In the genomic region with DNA sequence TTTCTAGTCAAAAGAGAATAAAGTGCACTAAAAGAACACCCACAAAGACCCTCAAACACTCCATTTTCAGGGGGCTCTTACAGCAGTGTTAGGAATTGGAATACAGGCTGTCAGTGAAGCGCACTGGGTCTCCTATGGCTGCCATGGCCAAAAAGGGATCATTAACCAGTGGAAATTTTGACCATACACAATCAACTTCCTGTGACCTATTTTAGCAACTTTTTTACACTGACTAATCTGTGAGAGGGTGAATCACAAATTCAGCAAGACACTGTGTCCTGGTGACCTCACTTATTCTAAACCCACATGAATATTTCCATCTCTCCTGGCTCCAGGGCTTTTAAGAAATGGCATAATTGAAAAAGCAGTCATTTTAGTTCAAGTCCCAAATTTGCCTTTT, we compare ENCODE assay signal across 20 mouse cellular contexts. TPM values are rescaled to one million over a fixed set of nuclear protein-coding genes. Genes with fewer than 3 reads are reported as not detected.
DNase-seq lines count a peak whose midpoint lies in the region; ATAC-seq and TF ChIP-seq lines count a peak whose summit lies in the region.
"Had no signal": no experiment of that assay in that cellular context is flagged by ENCODE, and none has a peak within 500 bp of the region (broad histone marks: within the 10 kb centered on the region; RNA-seq: fewer than 3 reads in every experiment).

No protein-coding gene starts in this region.

- H3K27me3 ChIP-seq in heart, adult 2 months (ENCODE audit: control insufficient read depth, insufficient read depth, low read length), result no peaks in the 10 kb centered on the region
- H3K27me3 ChIP-seq in liver, postnatal 0 days (ENCODE audit: insufficient read depth, low read length), result no peaks in the 10 kb centered on the region
- H3K27me3 ChIP-seq in midbrain, embryonic 15.5 days (replicated peaks), result no peaks in the 10 kb centered on the region
- H3K27me3 ChIP-seq: embryonic facial prominence, embryonic 12.5 days; forebrain, embryonic 12.5 days; heart, embryonic 12.5 days; hindbrain, embryonic 15.5 days had no signal

- no peak for TF ChIP-seq EP300 in heart, adult 2 months (IDR thresholded peaks at IDR 0.05; ENCODE audit: insufficient read depth, low read depth, low read length)
- no peak for TF ChIP-seq EP300 in liver, postnatal 0 days (IDR thresholded peaks at IDR 0.05; ENCODE audit: low read depth)

- peak; percentile 18 for DNase-seq in heart, adult 8-10 months (ENCODE audit: low spot score)
- DNase-seq in heart, adult 2 months, result no peak
- DNase-seq in Muller cell, postnatal 12 days (ENCODE audit: inconsistent ontology term), result peak; percentile 88
- DNase-seq in liver, postnatal 0 days, result no peak
- no peak for DNase-seq in kidney, postnatal 36 days
- DNase-seq: adrenal gland, postnatal 14 days; cerebellum, adult 11 months; cerebellum, adult 9-10 months; cerebellum, postnatal 25 days; gastrocnemius, postnatal 14 days; kidney, adult 8-10 months had no signal

- no peak for TF ChIP-seq CTCF in heart, adult 2 months (IDR thresholded peaks at IDR 0.05)
- no peak for TF ChIP-seq CTCF in liver, postnatal 0 days (IDR thresholded peaks at IDR 0.05; ENCODE audit: low read depth)

- no peak overlapping the region for H3K4me3 ChIP-seq in heart, adult 2 months
- no peak overlapping the region for H3K4me3 ChIP-seq in brown adipose tissue, adult 24 weeks (ENCODE audit: insufficient read depth, low read depth, low read length)
- no peak overlapping the region for H3K4me3 ChIP-seq in liver, postnatal 0 days (ENCODE audit: low read depth, low read length)
- no peak overlapping the region for H3K4me3 ChIP-seq in midbrain, embryonic 15.5 days
- H3K4me3 ChIP-seq: embryonic facial prominence, embryonic 12.5 days; forebrain, embryonic 12.5 days; heart, embryonic 12.5 days; hindbrain, embryonic 10.5 days; hindbrain, embryonic 15.5 days had no signal

- no peak for ATAC-seq in liver, postnatal 0 days
- ATAC-seq in midbrain, embryonic 15.5 days (replicated peaks), result no peak
- ATAC-seq: forebrain, embryonic 16.5 days; intestine, embryonic 16.5 days had no signal

- no peak overlapping the region for H3K4me2 ChIP-seq in liver, postnatal 0 days (ENCODE audit: low read depth, low read length)
- no peak overlapping the region for H3K4me2 ChIP-seq in midbrain, embryonic 15.5 days
- H3K4me2 ChIP-seq: embryonic facial prominence, embryonic 12.5 days; forebrain, embryonic 12.5 days; heart, embryonic 12.5 days; hindbrain, embryonic 15.5 days had no signal

- no peak for TF ChIP-seq POLR2A in heart, adult 2 months (IDR thresholded peaks at IDR 0.05; ENCODE audit: insufficient read depth, low read depth, low read length)

- H3K27ac ChIP-seq in heart, adult 2 months, result no peak overlapping the region
- 0 out of 2 replicates have a peak overlapping the region, but pooled peaks have one; percentile 54 for H3K27ac ChIP-seq in brown adipose tissue, adult 24 weeks (replicated peaks; ENCODE audit: low read depth, low read length)
- H3K27ac ChIP-seq in liver, postnatal 0 days (ENCODE audit: low read depth), result no peak overlapping the region
- H3K27ac ChIP-seq in midbrain, embryonic 15.5 days, result no peak overlapping the region
- H3K27ac ChIP-seq: embryonic facial prominence, embryonic 12.5 days; forebrain, embryonic 12.5 days; hindbrain, embryonic 10.5 days; hindbrain, embryonic 15.5 days had no signal

- H3K36me3 ChIP-seq in heart, adult 2 months (ENCODE audit: control insufficient read depth, insufficient read depth, low read length), result peaks cover 5% of the 10 kb centered on the region; the same call in 1 of the 2 replicates
- no peaks in the 10 kb centered on the region for H3K36me3 ChIP-seq in liver, postnatal 0 days (replicated peaks; ENCODE audit: insufficient read depth, low read length)
- H3K36me3 ChIP-seq in midbrain, embryonic 15.5 days (replicated peaks), result 0 out of 2 replicates have a peak, but pooled peaks cover 6% of the 10 kb centered on the region
- H3K36me3 ChIP-seq: embryonic facial prominence, embryonic 12.5 days; forebrain, embryonic 12.5 days had no signal

- H3K79me2 ChIP-seq in heart, adult 2 months (replicated peaks; ENCODE audit: control insufficient read depth, insufficient read depth, low read length), result no peaks in the 10 kb centered on the region

- H3K9me3 ChIP-seq in liver, postnatal 0 days (ENCODE audit: low read length), result no peaks in the 10 kb centered on the region
- H3K9me3 ChIP-seq in midbrain, embryonic 15.5 days, result 0 out of 2 replicates have a peak, but pooled peaks cover 2% of the 10 kb centered on the region
- H3K9me3 ChIP-seq: embryonic facial prominence, embryonic 12.5 days; forebrain, embryonic 12.5 days; heart, embryonic 12.5 days; hindbrain, embryonic 10.5 days; hindbrain, embryonic 15.5 days had no signal

- no peaks in the 10 kb centered on the region for H3K4me1 ChIP-seq in heart, adult 2 months (ENCODE audit: control insufficient read depth, insufficient read depth, low read length)
- H3K4me1 ChIP-seq in brown adipose tissue, adult 24 weeks (ENCODE audit: control insufficient read depth, insufficient read depth, insufficient read length, low read length), result no peaks in the 10 kb centered on the region
- no peaks in the 10 kb centered on the region for H3K4me1 ChIP-seq in liver, postnatal 0 days (ENCODE audit: insufficient read depth)
- H3K4me1 ChIP-seq in midbrain, embryonic 15.5 days, result no peaks in the 10 kb centered on the region
- H3K4me1 ChIP-seq: embryonic facial prominence, embryonic 12.5 days; forebrain, embryonic 12.5 days; hindbrain, embryonic 10.5 days; hindbrain, embryonic 15.5 days had no signal

- H3K9ac ChIP-seq in heart, adult 2 months (ENCODE audit: low read depth, low read length), result no peak overlapping the region
- H3K9ac ChIP-seq in liver, postnatal 0 days (replicated peaks), result no peak overlapping the region
- no peak overlapping the region for H3K9ac ChIP-seq in midbrain, embryonic 15.5 days
- H3K9ac ChIP-seq: embryonic facial prominence, embryonic 12.5 days; forebrain, embryonic 12.5 days; heart, embryonic 12.5 days; hindbrain, embryonic 15.5 days had no signal

- 85% methylated on average over 1 of the region's 1 CpGs for WGBS in heart, adult 2 months
- WGBS in liver, postnatal 0 days (ENCODE audit: insufficient replicate concordance), result 82% methylated on average over 1 of the region's 1 CpGs
- WGBS in midbrain, embryonic 15.5 days, result 95% methylated on average over 1 of the region's 1 CpGs

- intact Hi-C loops in heart, adult 2 months (cut with DNase I), result no loop called here

RNA-seq across cellular contexts. Expression of a gene that starts 23.7 kb away (rescaled TPM):
- total RNA-seq in heart, adult 8-10 months (2022), result 1 to 10 TPM; 7.0 to 9.0 (median 8.1) TPM
- total RNA-seq in heart, adult 2 months (2021), result 1 to 10 TPM; 6.8 to 6.9 TPM
- polyA plus RNA-seq in heart, adult 2 months (2012; rRNA removed), result 3.3 and 4.7 TPM in 2 replicates
- 2.3 and 3.1 TPM in 2 replicates for polyA plus RNA-seq in brown adipose tissue, adult 24 weeks (2012; ENCODE audit: insufficient read depth, insufficient read length, missing spikeins)
- polyA plus RNA-seq in liver, postnatal 0 days (2015; fragmentation: Nextera tagmentation; extraction: Ambion mirVana), result 1.1 and 1.4 TPM in 2 replicates
- 12.4 and 12.5 TPM in 2 replicates for polyA plus RNA-seq in midbrain, embryonic 15.5 days (2015; fragmentation: Nextera tagmentation; extraction: Ambion mirVana)

Comparison
In these comparisons a context has a peak if more than half of its experiments do, and no peak if none do; other contexts are left out.
1. DNase-seq: peak in heart, adult 8-10 months (single experiment) and Muller cell, postnatal 12 days (single experiment); none in heart, adult 2 months (0 of 2), liver, postnatal 0 days (single experiment) and kidney, postnatal 36 days (0 of 2).